Comparison of ENCODE assay signal across 9 mouse cellular contexts in the genomic region with DNA sequence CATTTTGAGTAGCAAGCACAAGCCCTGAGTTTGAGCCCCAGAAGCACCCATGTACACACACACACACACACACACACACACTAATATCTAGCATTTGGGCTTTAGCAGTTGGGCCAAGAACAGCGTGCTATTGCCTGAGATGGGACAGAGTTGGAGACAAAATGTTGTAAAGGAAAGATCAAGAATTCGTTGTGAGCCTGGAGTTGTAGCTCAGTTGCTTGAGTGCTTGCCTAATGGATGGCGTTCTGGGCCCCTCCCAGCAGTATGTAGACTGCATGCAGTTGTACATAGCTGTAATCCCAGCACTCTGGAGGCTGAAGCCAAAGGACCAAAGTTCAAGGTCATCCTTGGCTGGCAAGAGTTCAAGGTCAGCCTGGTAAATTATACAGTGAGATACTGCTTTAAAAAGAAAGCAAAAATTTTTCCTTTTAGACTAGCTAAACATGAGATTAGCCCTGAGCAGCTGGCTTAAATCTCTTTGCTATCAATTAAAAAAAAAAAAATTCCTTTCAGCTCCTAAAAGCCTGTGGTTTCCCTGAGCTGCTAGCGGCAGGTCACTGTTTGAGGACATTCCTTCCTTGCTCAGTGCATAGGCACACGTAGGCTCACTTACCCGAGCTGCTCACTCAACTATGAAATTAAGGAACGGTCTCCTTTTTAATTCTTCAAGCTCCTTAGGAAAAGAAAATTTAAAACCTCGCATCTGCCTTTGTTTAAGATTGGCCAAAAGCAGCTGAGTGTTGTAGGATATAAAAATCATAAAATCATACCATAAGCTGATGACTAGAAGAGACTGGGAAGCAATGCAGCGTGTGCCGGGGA.
DNase-seq lines count a peak whose midpoint lies in the region; ATAC-seq and TF ChIP-seq lines count a peak whose summit lies in the region.
"Had no signal": no experiment of that assay in that cellular context is flagged by ENCODE, and none has a peak within 500 bp of the region (broad histone marks: within the 10 kb centered on the region; RNA-seq: fewer than 3 reads in every experiment).

No protein-coding gene starts in this region.

- H3K9ac ChIP-seq in midbrain, postnatal 0 days (replicated peaks; ENCODE audit: low read length, poor library complexity, severe bottlenecking): no peak overlapping the region

- H3K27me3 ChIP-seq in heart, embryonic 10.5 days (ENCODE audit: insufficient read depth, poor library complexity, severe bottlenecking): no peaks in the 10 kb centered on the region
- no peaks in the 10 kb centered on the region for H3K27me3 ChIP-seq in embryonic facial prominence, embryonic 10.5 days (replicated peaks; ENCODE audit: low read depth, poor library complexity, severe bottlenecking)
- no peaks in the 10 kb centered on the region for H3K27me3 ChIP-seq in midbrain, postnatal 0 days (ENCODE audit: insufficient read depth, low read length)

- H3K4me3 ChIP-seq in heart, embryonic 10.5 days: no peak overlapping the region
- no peak overlapping the region for H3K4me3 ChIP-seq in embryonic facial prominence, embryonic 10.5 days
- H3K4me3 ChIP-seq in midbrain, postnatal 0 days (ENCODE audit: low read depth, low read length): no peak overlapping the region

- H3K27ac ChIP-seq in heart, embryonic 10.5 days: peak overlapping the region; percentile 74
- 0 out of 2 replicates have a peak overlapping the region, but pooled peaks have one; percentile 1 for H3K27ac ChIP-seq in embryonic facial prominence, embryonic 10.5 days (replicated peaks)
- 0 out of 2 replicates have a peak overlapping the region, but pooled peaks have one; percentile 27 for H3K27ac ChIP-seq in midbrain, postnatal 0 days (ENCODE audit: low read depth, low read length)

- H3K4me1 ChIP-seq in heart, embryonic 10.5 days: peaks cover 76% of the 10 kb centered on the region
- H3K4me1 ChIP-seq in embryonic facial prominence, embryonic 10.5 days: peaks cover 66% of the 10 kb centered on the region
- peaks cover 23% of the 10 kb centered on the region for H3K4me1 ChIP-seq in midbrain, postnatal 0 days (ENCODE audit: insufficient read depth, low read length)

- H3K36me3 ChIP-seq in heart, embryonic 10.5 days: no peaks in the 10 kb centered on the region
- no peaks in the 10 kb centered on the region for H3K36me3 ChIP-seq in embryonic facial prominence, embryonic 10.5 days (replicated peaks)
- H3K36me3 ChIP-seq in midbrain, postnatal 0 days (ENCODE audit: insufficient read depth, low read length): no peaks in the 10 kb centered on the region

- ATAC-seq in midbrain, postnatal 0 days (ENCODE audit: low FRiP score): no peak
- ATAC-seq in megakaryocyte, adult 5-6 weeks (ENCODE audit: poor library complexity, severe bottlenecking): no peak

- no peak for DNase-seq in heart, embryonic 10.5 days (ENCODE audit: low spot score)
- no peak for DNase-seq in heart, adult 8-10 months (ENCODE audit: low spot score)
- no peak for DNase-seq in embryonic facial prominence, embryonic 10.5 days (ENCODE audit: low spot score)
- DNase-seq in kidney, adult 18-20 months: peak; percentile 36
- DNase-seq in midbrain, postnatal 0 days (ENCODE audit: low spot score): no peak
- DNase-seq in frontal cortex, adult 2 months (ENCODE audit: extremely low spot score in 1 of 2, low spot score in 1 of 2): no peak
- no peak for DNase-seq in layer of hippocampus, adult 18-20 months (ENCODE audit: low spot score in 2 of 2)

- H3K4me2 ChIP-seq in midbrain, postnatal 0 days (ENCODE audit: low read depth, low read length, poor library complexity, severe bottlenecking): peak overlapping the region; percentile 2; the same call in 1 of the 2 replicates

- no peaks in the 10 kb centered on the region for H3K9me3 ChIP-seq in heart, embryonic 10.5 days
- H3K9me3 ChIP-seq in embryonic facial prominence, embryonic 10.5 days: no peaks in the 10 kb centered on the region
- H3K9me3 ChIP-seq in midbrain, postnatal 0 days (ENCODE audit: low read length): no peaks in the 10 kb centered on the region
- H3K9me3 ChIP-seq: G1E had no signal

- TF ChIP-seq CTCF in midbrain, postnatal 0 days (IDR thresholded peaks at IDR 0.05): no peak

- WGBS in heart, embryonic 10.5 days: 56% methylated on average over 10 of the region's 10 CpGs
- 54% methylated on average over 10 of the region's 10 CpGs for WGBS in embryonic facial prominence, embryonic 10.5 days
- WGBS in midbrain, postnatal 0 days: 30% methylated on average over 10 of the region's 10 CpGs

Comparison
In these comparisons a context has a peak if more than half of its experiments do, and no peak if none do; other contexts are left out.
1. H3K27ac ChIP-seq: peak in every context shown above with its lines; median percentile 74 in heart, embryonic 10.5 days; 27 in midbrain, postnatal 0 days; 1 in embryonic facial prominence, embryonic 10.5 days.